Mouse (Mus musculus): ENCODE measurements at regions not wholly inside any gene's neighbourhood (a gene's known extent, or its start where the extent isn't known, plus 50 kb on each side); places are given as distances from the start of the nearest gene placed in this dataset.
A peak's percentile ranks its signal among the peaks of the same experiment; 100 is the strongest.

- DNase-seq (ENCODE audit: low spot score in 2 of 2), result no peak
These were observed 876.8 kb downstream of the Hace1 start for GRCm38 (mm10) chr10:46454442-46454841.

GRCm38 (mm10) chr10:46458686-46459085, 881.1 kb downstream of the Hace1 start:
- DNase-seq (ENCODE audit: low spot score in 2 of 2), result peak in 1 of 2 experiments; percentile 4

GRCm38 (mm10) chr10:46483656-46484055, 906.0 kb downstream of the Hace1 start:
- no peak for DNase-seq (ENCODE audit: low spot score in 2 of 2)
